Mouse (Mus musculus): ENCODE data around the gene Gm17416.

Gm17416 gene

DNA sequence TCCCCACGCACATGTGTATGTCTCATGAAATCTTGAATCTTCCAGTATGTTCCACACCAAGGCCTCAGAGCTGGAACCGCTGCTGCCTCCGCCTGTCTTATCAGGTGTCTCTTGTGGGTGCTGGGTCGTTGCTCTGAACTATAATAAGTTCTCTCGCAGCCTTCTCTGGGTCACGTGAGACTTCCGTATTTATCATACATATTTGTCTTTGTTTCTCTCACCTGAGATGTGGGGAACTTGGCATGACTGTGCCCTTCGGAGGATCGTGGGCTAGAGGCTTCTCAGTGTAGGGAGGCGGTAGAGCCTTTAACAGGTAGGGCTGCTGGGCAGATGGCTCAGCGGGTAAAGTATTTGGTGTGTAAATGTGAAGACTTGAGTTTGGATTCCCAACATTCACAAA, 11.5 kb downstream of the Gm17416 start:
- Histone ChIP-seq H3K36me3 (ENCODE audit: control insufficient read depth, insufficient read depth, low read length, poor library complexity, severe bottlenecking) (no peaks in the 10 kb centered on the region), H3K27me3 (ENCODE audit: control insufficient read depth, insufficient read depth, low read length, poor library complexity, severe bottlenecking) (no peaks in the 10 kb centered on the region)
- no peak for DNase-seq (ENCODE audit: low read depth, low spot score)

GRCm38 (mm10) chr2:152586926-152587560, 17.9 kb downstream of the Gm17416 start:
- DNase-seq (ENCODE audit: low read depth, low spot score), result peak; percentile 6
- Histone ChIP-seq H3K27me3 (ENCODE audit: control insufficient read depth, insufficient read depth, low read length, poor library complexity, severe bottlenecking) (no peaks in the 10 kb centered on the region), H3K36me3 (ENCODE audit: control insufficient read depth, insufficient read depth, low read length, poor library complexity, severe bottlenecking) (no peaks in the 10 kb centered on the region)

GRCm38 (mm10) chr2:152588450-152588849, 19.3 kb downstream of the Gm17416 start:
- no peaks in the 10 kb centered on the region for H3K36me3 ChIP-seq (ENCODE audit: control insufficient read depth, insufficient read depth, low read length, poor library complexity, severe bottlenecking)
- DNase-seq (ENCODE audit: low read depth, low spot score), result no peak
- H3K27me3 ChIP-seq (ENCODE audit: control insufficient read depth, insufficient read depth, low read length, poor library complexity, severe bottlenecking), result no peaks in the 10 kb centered on the region

DNA sequence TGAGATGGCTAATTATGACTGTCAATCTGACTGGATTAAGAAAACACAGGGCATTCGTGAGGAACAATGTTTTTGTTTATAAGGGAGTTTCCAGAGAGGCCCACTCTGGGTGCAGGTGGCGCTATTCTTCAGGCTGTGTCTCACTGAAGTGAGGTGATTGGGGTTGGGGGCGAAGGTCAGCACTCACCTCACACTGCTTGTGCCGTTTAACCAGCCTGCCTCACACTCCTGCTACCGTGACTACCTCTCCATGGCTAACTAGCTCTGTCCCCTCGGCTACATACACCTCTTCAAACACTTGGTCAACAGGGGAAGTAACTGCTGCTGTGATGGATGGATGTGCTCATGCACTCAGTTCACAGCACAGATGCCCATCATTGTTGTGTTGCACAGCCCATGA, 19.9 kb downstream of the Gm17416 start:
- no peak for DNase-seq (ENCODE audit: low read depth, low spot score)
- no peaks in the 10 kb centered on the region for H3K27me3 ChIP-seq (ENCODE audit: control insufficient read depth, insufficient read depth, low read length, poor library complexity, severe bottlenecking)
- no peaks in the 10 kb centered on the region for H3K36me3 ChIP-seq (ENCODE audit: control insufficient read depth, insufficient read depth, low read length, poor library complexity, severe bottlenecking)

- Histone ChIP-seq H3K27me3 (ENCODE audit: control insufficient read depth, insufficient read depth, low read length, poor library complexity, severe bottlenecking) (no peaks in the 10 kb centered on the region), H3K36me3 (ENCODE audit: control insufficient read depth, insufficient read depth, low read length, poor library complexity, severe bottlenecking) (no peaks in the 10 kb centered on the region)
- DNase-seq (ENCODE audit: low read depth, low spot score), result no peak
These were observed 30.2 kb downstream of the Gm17416 start, which contains the start of gene Defb45 for GRCm38 (mm10) chr2:152599299-152599698. Defb45 (minus strand) TSS chr2:152599399.

DNA sequence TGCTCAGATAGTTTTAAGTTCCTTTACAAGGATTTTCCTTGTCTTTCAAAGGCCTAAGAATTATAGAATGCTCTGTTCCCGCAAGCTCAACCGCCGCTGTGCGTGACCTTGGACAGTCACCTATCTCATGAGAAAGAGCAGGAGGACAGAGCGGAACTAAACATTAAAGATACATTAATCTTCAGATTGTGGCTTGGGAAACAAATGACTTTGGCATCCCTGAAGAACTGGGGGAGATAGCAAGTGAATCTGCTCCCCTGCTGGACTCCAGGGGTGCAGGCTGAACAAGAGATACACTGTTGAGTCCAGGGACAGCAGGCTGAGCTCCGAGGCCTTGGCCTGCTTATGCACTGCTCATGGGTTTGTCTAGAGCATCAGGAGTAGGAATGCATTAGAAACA, 30.9 kb downstream of the Gm17416 start:
- Histone ChIP-seq H3K27me3 (ENCODE audit: control insufficient read depth, insufficient read depth, low read length, poor library complexity, severe bottlenecking) (no peaks in the 10 kb centered on the region), H3K36me3 (ENCODE audit: control insufficient read depth, insufficient read depth, low read length, poor library complexity, severe bottlenecking) (no peaks in the 10 kb centered on the region)
- no peak for DNase-seq (ENCODE audit: low read depth, low spot score)

- no peak for DNase-seq (ENCODE audit: low read depth, low spot score)
- Histone ChIP-seq H3K36me3 (ENCODE audit: control insufficient read depth, insufficient read depth, low read length, poor library complexity, severe bottlenecking) (no peaks in the 10 kb centered on the region), H3K27me3 (ENCODE audit: control insufficient read depth, insufficient read depth, low read length, poor library complexity, severe bottlenecking) (no peaks in the 10 kb centered on the region)
These were observed 32.3 kb downstream of the Gm17416 start for GRCm38 (mm10) chr2:152601275-152601960.

DNA sequence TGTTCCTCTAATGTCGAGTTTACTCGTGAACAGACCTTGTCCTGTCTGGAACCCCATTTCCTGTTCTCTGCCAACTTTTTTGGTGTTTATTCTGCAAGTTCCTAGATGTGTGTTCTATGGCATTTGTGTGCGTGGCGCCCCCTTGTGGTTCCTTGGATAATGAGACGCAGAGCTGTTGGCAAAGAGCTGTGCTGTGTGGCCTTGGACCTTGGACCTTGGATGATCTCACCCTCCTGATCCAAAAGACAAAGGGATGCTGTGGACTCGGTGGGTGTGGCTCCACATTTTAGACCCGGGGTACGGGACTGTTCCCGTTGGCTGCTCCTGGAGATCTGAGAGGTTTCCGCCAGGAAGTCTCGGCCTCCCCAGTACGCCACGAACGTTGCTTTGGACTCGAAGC, 34.9 kb downstream of the Gm17416 start, which contains the start of gene Defb36:
TSS of gene Defb36 (plus strand) at position 271 of the 400 bp plus-strand sequence.
- H3K36me3 ChIP-seq (ENCODE audit: control insufficient read depth, insufficient read depth, low read length, poor library complexity, severe bottlenecking), result no peaks in the 10 kb centered on the region
- peak; percentile 24 for DNase-seq (ENCODE audit: low read depth, low spot score)
- no peaks in the 10 kb centered on the region for H3K27me3 ChIP-seq (ENCODE audit: control insufficient read depth, insufficient read depth, low read length, poor library complexity, severe bottlenecking)

GRCm38 (mm10) chr2:152607746-152608145, 38.6 kb downstream of the Gm17416 start:
- DNase-seq (ENCODE audit: low read depth, low spot score), result no peak
- Histone ChIP-seq H3K27me3 (ENCODE audit: control insufficient read depth, insufficient read depth, low read length, poor library complexity, severe bottlenecking) (no peaks in the 10 kb centered on the region), H3K36me3 (ENCODE audit: control insufficient read depth, insufficient read depth, low read length, poor library complexity, severe bottlenecking) (no peaks in the 10 kb centered on the region)

- DNase-seq (ENCODE audit: low read depth, low spot score), result no peak
- Histone ChIP-seq H3K36me3 (ENCODE audit: control insufficient read depth, insufficient read depth, low read length, poor library complexity, severe bottlenecking) (no peaks in the 10 kb centered on the region), H3K27me3 (ENCODE audit: control insufficient read depth, insufficient read depth, low read length, poor library complexity, severe bottlenecking) (no peaks in the 10 kb centered on the region)
These were observed 39.6 kb downstream of the Gm17416 start for GRCm38 (mm10) chr2:152608719-152609118.

- Histone ChIP-seq H3K27me3 (ENCODE audit: control insufficient read depth, insufficient read depth, low read length, poor library complexity, severe bottlenecking) (no peaks in the 10 kb centered on the region), H3K36me3 (ENCODE audit: control insufficient read depth, insufficient read depth, low read length, poor library complexity, severe bottlenecking) (no peaks in the 10 kb centered on the region)
- no peak for DNase-seq (ENCODE audit: low read depth, low spot score)
These were observed 43.1 kb downstream of the Gm17416 start for GRCm38 (mm10) chr2:152612193-152612592.

DNA sequence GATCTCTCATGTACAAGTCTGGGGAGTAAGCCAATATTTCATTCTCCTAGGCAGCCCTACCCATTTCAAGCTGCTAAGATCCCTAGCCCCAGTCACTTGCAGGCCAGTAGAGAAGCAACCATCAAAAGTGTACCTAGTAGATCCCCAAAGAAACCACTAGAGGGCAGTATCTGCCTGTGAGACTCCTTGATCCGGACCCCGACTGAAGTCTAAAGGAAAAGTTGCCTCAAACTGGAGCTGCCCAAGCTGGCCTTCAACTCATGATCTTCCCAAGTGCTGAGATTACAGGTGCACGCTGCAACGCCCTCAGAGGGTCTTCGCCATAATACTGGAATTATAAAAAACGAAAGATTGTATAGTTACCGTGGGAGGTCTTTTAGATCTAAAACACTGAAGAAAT, 46.4 kb downstream of the Gm17416 start:
- H3K27me3 ChIP-seq (ENCODE audit: control insufficient read depth, insufficient read depth, low read length, poor library complexity, severe bottlenecking), result no peaks in the 10 kb centered on the region
- no peaks in the 10 kb centered on the region for H3K36me3 ChIP-seq (ENCODE audit: control insufficient read depth, insufficient read depth, low read length, poor library complexity, severe bottlenecking)
- DNase-seq (ENCODE audit: low read depth, low spot score), result peak; percentile 66

GRCm38 (mm10) chr2:152616470-152616869, 47.3 kb downstream of the Gm17416 start:
- H3K27me3 ChIP-seq (ENCODE audit: control insufficient read depth, insufficient read depth, low read length, poor library complexity, severe bottlenecking), result no peaks in the 10 kb centered on the region
- H3K36me3 ChIP-seq (ENCODE audit: control insufficient read depth, insufficient read depth, low read length, poor library complexity, severe bottlenecking), result no peaks in the 10 kb centered on the region

GRCm38 (mm10) chr2:152617374-152617773, 48.2 kb downstream of the Gm17416 start:
- peak; percentile 45 for DNase-seq (ENCODE audit: low read depth, low spot score)
- Histone ChIP-seq H3K27me3 (ENCODE audit: control insufficient read depth, insufficient read depth, low read length, poor library complexity, severe bottlenecking) (no peaks in the 10 kb centered on the region), H3K36me3 (ENCODE audit: control insufficient read depth, insufficient read depth, low read length, poor library complexity, severe bottlenecking) (no peaks in the 10 kb centered on the region)

More at GRCm38 (mm10) chr2:152616470-152616869, 47.3 kb downstream of the Gm17416 start:
- no peak for DNase-seq (ENCODE audit: low read depth, low spot score)
